Mouse (Mus musculus) liver (tissue): ENCODE results near the gene Slc35e3.

Experiments
- DNase-seq: peaks from one replicate; pipeline ENCODE4 v3.0.0-alpha.2; 2020; ENCODE audit warnings: mixed read lengths

Gene Slc35e3

DNA sequence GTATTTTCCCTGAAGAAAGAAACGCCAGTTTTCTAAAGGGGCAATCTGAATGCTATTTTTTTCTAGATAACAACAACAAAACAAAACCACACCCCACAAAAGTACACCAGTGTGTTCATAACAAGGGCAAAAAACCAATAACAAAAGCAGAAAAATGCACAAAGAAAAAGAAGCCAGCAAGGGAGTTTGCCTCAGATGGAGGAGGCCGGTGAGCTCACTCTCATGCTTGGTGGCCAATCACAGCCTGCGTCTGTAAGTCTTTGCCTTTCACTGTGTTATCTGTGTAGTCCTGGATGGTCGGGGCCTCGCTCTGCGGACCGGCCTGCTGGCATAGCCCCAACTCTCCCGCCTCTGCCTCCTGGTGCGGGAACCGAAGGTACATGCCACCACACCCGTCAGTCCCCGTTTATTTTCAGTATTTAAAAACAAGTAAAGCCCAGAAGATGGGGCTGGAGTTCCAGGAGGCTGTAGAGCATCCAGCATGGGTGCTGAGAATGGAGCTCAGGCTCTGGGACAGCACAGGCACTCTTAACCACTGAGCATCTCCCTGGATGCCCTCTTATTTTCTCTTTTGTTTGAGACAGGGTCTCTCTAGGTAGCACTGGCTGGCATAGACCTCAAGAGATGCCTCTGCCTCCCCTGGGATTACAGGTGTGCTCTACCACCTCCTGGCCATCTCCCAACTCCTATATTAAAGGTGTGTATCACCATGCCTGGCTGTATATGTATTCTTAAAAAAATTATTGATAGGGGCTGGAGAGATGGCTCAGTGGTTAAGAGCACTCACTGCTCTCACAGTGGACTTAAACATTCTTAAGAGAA, 30.3 kb upstream of the Slc35e3 start:
- no peak for DNase-seq

- DNase-seq, result no peak
Measured at GRCm38 (mm10) chr10:117775401-117776144, 29.4 kb upstream of the Slc35e3 start.

GRCm38 (mm10) chr10:117774817-117775120, 28.6 kb upstream of the Slc35e3 start:
- no peak for DNase-seq

- DNase-seq, result no peak
Measured at GRCm38 (mm10) chr10:117774011-117774816, 28.0 kb upstream of the Slc35e3 start.

GRCm38 (mm10) chr10:117773106-117773720, 27.0 kb upstream of the Slc35e3 start:
- no peak for DNase-seq

DNA sequence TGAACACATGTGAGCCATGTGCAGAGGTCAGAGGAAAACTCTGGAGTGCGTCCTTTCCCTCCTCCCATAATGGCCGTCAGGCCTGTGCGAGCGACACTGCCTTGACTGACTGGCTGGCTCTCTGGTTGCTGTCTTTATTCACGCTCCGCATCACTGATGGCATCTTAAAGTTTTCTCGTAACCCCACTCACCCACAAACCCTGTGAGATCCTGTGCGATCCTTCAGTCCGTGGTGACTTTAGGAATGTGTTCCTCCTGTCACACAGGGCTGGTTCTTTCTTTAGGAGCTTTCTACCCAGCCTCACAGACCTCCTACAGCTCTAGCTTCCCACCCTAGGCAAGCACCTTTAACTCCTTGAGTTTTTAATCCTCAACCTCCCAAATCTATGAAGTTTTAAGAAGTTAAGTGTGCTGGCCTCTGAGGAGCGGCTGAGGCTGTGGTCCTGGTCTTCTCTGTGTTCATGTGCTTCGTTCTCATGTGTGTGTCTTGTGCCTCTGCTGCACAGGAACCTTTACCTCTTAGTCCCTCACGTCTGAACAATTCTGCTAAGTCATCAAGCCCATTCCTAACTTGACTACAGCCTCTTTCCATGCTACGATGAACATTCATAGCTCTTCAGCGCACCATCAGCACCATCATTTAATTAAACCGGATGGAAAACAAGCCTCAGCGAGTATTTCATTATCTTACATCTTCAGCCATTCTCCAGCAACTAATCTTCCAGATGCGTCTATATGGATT, 26.4 kb upstream of the Slc35e3 start:
- DNase-seq, result no peak

GRCm38 (mm10) chr10:117771131-117771510, 25.0 kb upstream of the Slc35e3 start:
- no peak for DNase-seq

GRCm38 (mm10) chr10:117770286-117771130, 24.3 kb upstream of the Slc35e3 start:
- no peak for DNase-seq

- DNase-seq, result no peak
Measured at GRCm38 (mm10) chr10:117769541-117770285, 23.5 kb upstream of the Slc35e3 start.

DNA sequence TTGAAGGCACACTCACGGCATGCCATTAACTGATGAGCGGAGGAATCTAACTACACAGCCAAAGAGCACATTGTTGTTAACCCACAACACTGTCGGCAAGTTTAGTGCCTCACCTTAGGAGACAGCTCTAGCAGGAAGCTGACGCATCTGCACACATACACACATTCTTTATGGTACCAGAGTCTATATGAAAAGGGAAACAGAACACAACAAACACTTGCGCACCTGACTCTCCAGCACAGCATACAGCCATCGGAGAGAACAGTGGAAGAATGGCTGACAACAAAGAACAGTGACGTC, 21.9 kb upstream of the Slc35e3 start:
- DNase-seq, result no peak

DNA sequence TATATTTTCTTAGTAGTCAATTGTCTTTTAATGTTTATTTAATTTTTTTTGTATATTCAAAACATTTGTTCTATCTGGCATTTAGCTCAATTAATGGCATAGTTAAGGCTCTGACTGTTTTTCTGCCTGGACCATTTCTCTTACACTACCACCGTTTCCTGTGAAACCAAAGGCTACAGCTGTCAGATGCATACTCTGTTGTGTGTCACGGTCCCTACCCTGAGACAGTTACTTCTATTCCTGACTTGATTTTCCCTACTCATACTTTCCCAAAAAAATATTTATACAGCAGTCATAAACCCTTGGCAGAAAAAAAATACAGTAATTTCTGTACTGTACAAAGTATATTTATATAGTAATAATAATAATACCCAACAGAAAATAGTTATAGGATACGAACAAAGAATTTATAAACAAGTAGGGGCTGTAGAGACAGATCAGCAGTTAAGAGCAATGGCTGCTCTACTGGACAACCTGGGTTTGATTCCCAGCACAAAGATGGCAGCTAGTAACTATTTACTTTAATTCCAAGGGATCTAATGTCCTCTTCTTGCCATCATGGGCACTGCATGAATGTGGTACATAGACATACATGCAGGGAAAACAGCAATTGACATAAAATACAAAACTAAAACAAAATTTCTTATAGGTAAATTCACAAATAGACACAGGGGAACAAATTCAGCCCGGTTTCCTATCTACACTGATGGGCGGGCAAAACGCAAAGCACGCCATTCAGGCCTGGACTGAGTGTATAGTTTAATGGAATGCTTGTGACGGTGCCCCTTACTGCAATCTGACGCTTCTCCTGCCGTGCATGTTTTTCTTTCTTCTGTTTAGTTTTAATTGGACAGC, 21.3 kb upstream of the Slc35e3 start:
- DNase-seq, result no peak

GRCm38 (mm10) chr10:117766896-117767160, 20.7 kb upstream of the Slc35e3 start:
- DNase-seq, result no peak

- no peak for DNase-seq
Measured at GRCm38 (mm10) chr10:117766111-117766895, 20.1 kb upstream of the Slc35e3 start.

- DNase-seq, result no peak
Measured at GRCm38 (mm10) chr10:117765116-117765894, 19.1 kb upstream of the Slc35e3 start.

- DNase-seq, result no peak
Measured at GRCm38 (mm10) chr10:117764598-117764997, 18.4 kb upstream of the Slc35e3 start.

DNA sequence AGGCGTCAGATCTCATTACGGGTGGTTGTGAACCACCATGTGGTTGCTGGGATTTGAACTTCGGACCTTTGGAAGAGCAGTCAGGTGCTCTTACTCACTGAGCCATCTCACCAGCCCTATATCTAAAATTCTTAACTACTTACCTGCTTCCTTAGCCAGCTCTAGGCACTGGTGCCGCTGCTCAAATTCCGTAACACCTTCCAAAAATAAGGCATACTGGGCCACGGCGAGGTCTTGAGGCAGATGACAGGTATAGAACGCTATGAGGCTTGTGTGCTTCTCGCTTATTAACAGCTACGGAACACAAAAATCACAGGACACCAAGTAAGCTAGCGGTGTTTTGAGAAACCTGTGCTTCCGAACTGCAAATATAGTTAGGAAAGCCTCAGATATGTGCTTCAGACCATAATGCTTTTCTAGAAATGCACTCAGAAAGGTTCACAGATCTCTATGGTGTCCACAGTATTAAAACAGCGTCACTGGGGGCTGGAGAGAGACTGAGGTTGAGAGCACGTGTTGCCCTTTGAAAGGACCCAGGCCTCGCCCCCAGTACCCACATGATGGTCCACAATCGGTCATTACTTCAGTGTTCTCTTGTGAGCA, 17.5 kb upstream of the Slc35e3 start:
- no peak for DNase-seq

- no peak for DNase-seq
Measured at GRCm38 (mm10) chr10:117762966-117763365, 16.8 kb upstream of the Slc35e3 start.

GRCm38 (mm10) chr10:117762281-117762830, 16.2 kb upstream of the Slc35e3 start:
- DNase-seq, result no peak
